Mouse (Mus musculus) ES-Bruce4 (cell line): Measurements from ENCODE around the gene Nbeal2.

Experiments used
- CTCF ChIP-seq: IDR thresholded peaks from one replicate; pipeline ENCODE4 v1.8.1; 2011; ENCODE audit warnings: low read depth, low read length
- POLR2A ChIP-seq: IDR thresholded peaks from one replicate; pipeline ENCODE4 v1.8.1; 2011; ENCODE audit warnings: low read length; ENCODE audit not compliant: insufficient read depth

DNA sequence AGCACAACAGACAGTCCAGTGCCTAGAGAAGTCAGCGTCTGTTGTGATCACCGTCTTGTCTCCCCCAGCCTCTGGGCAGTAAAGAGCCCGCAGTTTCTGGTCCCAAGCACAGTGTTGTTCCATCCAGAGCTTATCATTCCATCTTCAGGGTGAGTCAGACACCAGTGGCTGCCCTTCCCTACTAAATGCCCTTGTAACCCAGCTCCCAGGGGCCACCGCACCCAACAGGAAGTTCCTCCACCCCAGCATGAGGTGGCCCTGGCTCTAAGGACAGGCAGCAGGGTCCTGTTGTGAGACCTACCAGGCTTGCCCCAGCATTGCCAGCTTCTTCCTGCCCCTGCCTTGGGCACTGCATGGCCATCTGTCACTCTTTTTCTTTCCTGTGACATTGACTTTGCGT, 31.6 kb upstream of the Nbeal2 start:
- TF ChIP-seq POLR2A (no peak), CTCF (no peak)
